Mouse (Mus musculus) stomach, embryonic 14.5 days (tissue): ENCODE data around the gene Guca2b. TPM values are rescaled to one million over a fixed set of nuclear protein-coding genes. Genes with fewer than 3 reads are reported as not detected.

Experiments used
- polyA plus RNA-seq: library from polyadenylated mRNA; unstranded; fragments of >200 nt; fragmentation: Nextera tagmentation; extraction: Ambion mirVana; gene quantifications from 2 replicates; pipeline ENCODE4 v1.2.1, GENCODE M21; 2014

Guca2b gene
- polyA plus RNA-seq, 1 experiment from 2014 or later: not detected

Other genes with a start within 250 kb of the Guca2b start
- gene Ccdc30, start 243.4 kb downstream of the Guca2b start, polyA plus RNA-seq: 3.5 and 7.3 TPM in 2 replicates
- 31.9 and 33.7 TPM in 2 replicates for gene Ppcs, start 236.5 kb downstream of the Guca2b start, polyA plus RNA-seq
- not detected in 2 replicates for gene Zmynd12, start 236.1 kb downstream of the Guca2b start, polyA plus RNA-seq
- gene Rimkla, start 166.3 kb downstream of the Guca2b start, polyA plus RNA-seq: 1.8 and 2.0 TPM in 2 replicates
- gene Foxj3, start 122.0 kb downstream of the Guca2b start, polyA plus RNA-seq: 26.3 and 26.8 TPM in 2 replicates
- 3.3 and 3.8 TPM in 2 replicates for gene Frg2f1, start 119.4 kb downstream of the Guca2b start, polyA plus RNA-seq
- gene Guca2a, start 21.2 kb downstream of the Guca2b start, polyA plus RNA-seq: not detected in 2 replicates
- gene Hivep3, start 74.8 kb upstream of the Guca2b start, polyA plus RNA-seq: 8.6 and 9.8 TPM in 2 replicates